Mouse (Mus musculus) testis, adult 2 months (tissue): ENCODE data around the gene Smco3.

ENCODE experiments used
- CTCF ChIP-seq: fragments of 200-500 bp; IDR thresholded peaks from 2 replicates; pipeline ENCODE4 v1.5.1; 2012; ENCODE audit warnings: low read depth, mild to moderate bottlenecking, inconsistent platforms, low read length, moderate library complexity; ENCODE audit not compliant: control insufficient read depth, insufficient read depth, insufficient replicate concordance
- POLR2A ChIP-seq: fragments of 200-500 bp; IDR thresholded peaks from 2 replicates; pipeline ENCODE4 v1.6.1; 2012; ENCODE audit warnings: low read depth, mild to moderate bottlenecking, inconsistent platforms, low read length, moderate library complexity; ENCODE audit not compliant: control insufficient read depth

DNA sequence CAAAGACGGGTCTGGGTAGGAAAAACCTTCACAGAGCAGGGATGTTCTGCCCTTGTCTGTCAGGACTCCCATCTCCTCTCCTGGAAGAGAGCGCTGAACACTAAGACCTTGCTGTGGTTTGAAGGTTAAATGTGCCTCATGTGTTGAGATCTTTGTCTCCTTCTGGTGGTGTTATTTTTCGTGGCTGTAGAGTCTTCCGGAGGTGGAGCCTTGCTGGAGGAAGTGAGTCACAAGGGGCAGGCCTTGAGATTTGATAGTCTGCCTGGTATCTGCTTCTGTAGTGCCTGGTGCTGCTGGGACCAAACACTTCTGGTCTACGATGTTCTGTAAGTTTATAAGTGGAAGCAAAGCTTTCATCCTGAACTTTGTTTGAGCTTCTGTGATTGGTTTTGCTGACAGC, 13.7 kb upstream of the Smco3 start:
- no peak for TF ChIP-seq POLR2A
- no peak for TF ChIP-seq CTCF
